Mouse (Mus musculus) stomach, postnatal 0 days (tissue): ENCODE measurements around the gene Dcp1b. TPM values are rescaled to one million over a fixed set of nuclear protein-coding genes. Genes with fewer than 3 reads are reported as not detected.

ENCODE experiments used
- ATAC-seq: fragments of 200-750 bp; cut with Nextera tagmentation; 2 replicates; pipeline ENCODE4 v1.8.0; 2017; ENCODE audit not compliant: low FRiP score, low TSS enrichment
- DNase-seq: peaks from one replicate; pipeline ENCODE4 v3.0.0-alpha.2; 2016; ENCODE audit warnings: low spot score
- H3K27ac ChIP-seq: fragments of 300-500 bp; sonication (generic); replicated peaks from 2 replicates; pipeline ENCODE4 v1.5.1; 2014; ENCODE audit warnings: mild to moderate bottlenecking, control low read depth
- H3K27me3 ChIP-seq: fragments of 300-500 bp; sonication (generic); 2 replicates; pipeline ENCODE4 v1.6.1; 2014; ENCODE audit warnings: low read length; ENCODE audit not compliant: control insufficient read depth, insufficient read depth
- H3K36me3 ChIP-seq: fragments of 300-500 bp; sonication (generic); 2 replicates; pipeline ENCODE4 v1.6.1; 2014; ENCODE audit warnings: low read length, mixed read lengths; ENCODE audit not compliant: control insufficient read depth, insufficient read depth
- H3K4me1 ChIP-seq: fragments of 300-500 bp; sonication (generic); replicated peaks from 2 replicates; pipeline ENCODE4 v1.6.1; 2014; ENCODE audit warnings: antibody characterized with exemption; ENCODE audit not compliant: control insufficient read depth, insufficient read depth
- H3K4me2 ChIP-seq: fragments of 300-500 bp; sonication (generic); replicated peaks from 2 replicates; pipeline ENCODE4 v1.6.1; 2014; ENCODE audit warnings: low read depth, mild to moderate bottlenecking, control low read depth, moderate library complexity
- H3K4me3 ChIP-seq: fragments of 300-500 bp; sonication (generic); 2 replicates; pipeline ENCODE4 v1.5.1; 2014; ENCODE audit warnings: low read depth, low read length, control low read depth
- H3K9ac ChIP-seq: fragments of 300-500 bp; sonication (generic); 2 replicates; pipeline ENCODE4 v1.6.1; 2014; ENCODE audit warnings: mild to moderate bottlenecking, low read length, control low read depth, mixed read lengths
- H3K9me3 ChIP-seq: fragments of 300-500 bp; sonication (generic); 2 replicates; pipeline ENCODE4 v1.6.1; 2016; ENCODE audit warnings: low read length; ENCODE audit not compliant: control insufficient read depth
- CTCF ChIP-seq: IDR thresholded peaks from 2 replicates; pipeline ENCODE4 v1.5.1; 2016; ENCODE audit warnings: antibody characterized with exemption, low read depth, mild to moderate bottlenecking, moderate library complexity
- EP300 ChIP-seq: optimal IDR thresholded peaks from 2 replicates; pipeline ENCODE3; 2016; ENCODE audit warnings: antibody characterized with exemption
- WGBS: fragments of 180-500 bp; shearing (Covaris S2); extraction: QIAGEN DNeasy Blood & Tissue Kit; methylation state at CpG from one replicate; pipeline ENCODE4 v1.1.7; 2014; 5-methylcytosine and 5-hydroxymethylcytosine counted together
- polyA plus RNA-seq: library from polyadenylated mRNA; unstranded; fragments of >200 nt; fragmentation: Nextera tagmentation; extraction: Ambion mirVana; gene quantifications from 2 replicates; pipeline ENCODE4 v1.2.1, GENCODE M21; 2015

Gene Dcp1b
- polyA plus RNA-seq, 1 experiment from 2014 or later, result 4.8 TPM

- ATAC-seq (no peak), DNase-seq (no peak)
- Histone ChIP-seq H3K9ac (no peak overlapping the region), H3K4me2 (no peak overlapping the region), H3K4me1 (no peaks in the 10 kb centered on the region), H3K9me3 (no peaks in the 10 kb centered on the region), H3K4me3 (no peak overlapping the region), H3K36me3 (no peaks in the 10 kb centered on the region), H3K27ac (no peak overlapping the region), H3K27me3 (no peaks in the 10 kb centered on the region)
- WGBS, result 87% methylated on average over 10 of the region's 10 CpGs
- TF ChIP-seq CTCF (no peak), EP300 (no peak)
Observed at GRCm38 (mm10) chr6:119249726-119250125, 74.7 kb downstream of the Dcp1b start.

DNA sequence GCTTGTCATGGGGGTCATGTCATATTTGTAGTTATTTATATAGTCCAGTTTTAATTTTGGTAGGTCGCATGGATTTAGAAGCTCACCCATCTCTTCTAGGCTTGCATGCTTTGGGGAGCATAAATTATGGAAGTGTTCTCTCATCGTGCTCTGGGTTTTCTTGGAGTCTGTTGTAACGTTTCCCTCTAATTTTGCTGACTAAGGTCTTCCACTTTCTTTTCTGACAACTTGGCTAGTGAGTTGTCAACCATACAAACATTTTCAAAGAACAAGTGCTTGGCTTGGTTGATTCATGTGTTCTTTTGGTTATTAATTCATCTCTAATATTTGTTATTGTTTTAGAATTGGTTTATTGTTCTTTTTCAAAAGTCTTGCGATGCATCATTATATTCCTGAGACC, 76.7 kb downstream of the Dcp1b start:
- ATAC-seq, result no peak
- Histone ChIP-seq H3K4me1 (no peaks in the 10 kb centered on the region), H3K9ac (no peak overlapping the region), H3K27ac (no peak overlapping the region), H3K4me3 (no peak overlapping the region), H3K9me3 (no peaks in the 10 kb centered on the region), H3K4me2 (no peak overlapping the region), H3K36me3 (no peaks in the 10 kb centered on the region), H3K27me3 (no peaks in the 10 kb centered on the region)
- DNase-seq, result no peak
- TF ChIP-seq CTCF, result no peak
- TF ChIP-seq EP300, result no peak
- 77% methylated on average over 4 of the region's 4 CpGs for WGBS

Other genes with a start within 250 kb of the Dcp1b start
- gene Cacna1c, start 21.2 kb downstream of the Dcp1b start, polyA plus RNA-seq, result 2.0 and 2.3 TPM in 2 replicates
- 0.13 and 0.23 TPM in 2 replicates for gene Cacna2d4, start 61.3 kb downstream of the Dcp1b start, polyA plus RNA-seq
- 0.08 TPM in 2 replicates for gene Lrtm2, start 155.5 kb downstream of the Dcp1b start, polyA plus RNA-seq
- 80.7 and 90.5 TPM in 2 replicates for gene Adipor2, start 242.5 kb downstream of the Dcp1b start, polyA plus RNA-seq